Mouse (Mus musculus): Measurements from ENCODE around the gene Fem1a. TPM values are rescaled to one million over a fixed set of nuclear protein-coding genes. Genes with fewer than 3 reads are reported as not detected.

The Fem1a gene
- total and polyA plus RNA-seq, 3 experiments: 16.6 to 26.0 (median 17.5) TPM

- Histone ChIP-seq H3K4me2 (ENCODE audit: insufficient read depth, low read depth, poor library complexity, severe bottlenecking) (no peak overlapping the region), H3K4me1 (ENCODE audit: control insufficient read depth in 1 of 2, insufficient read depth in 2 of 2) (peaks cover 25 to 52% of the 10 kb centered on the region in 2 experiments), H3K27me3 (replicated peaks) (no peaks in the 10 kb centered on the region), H3K9ac (ENCODE audit: insufficient read depth, low read depth) (no peak overlapping the region), H3K27ac (ENCODE audit: insufficient read depth, low read depth) (no peak overlapping the region), H3K4me3 (replicated peaks in 1 of 3; ENCODE audit: low read depth in 2 of 3, low read length in 2 of 3, poor library complexity in 1 of 3) (no peak overlapping the region), H3K36me3 (replicated peaks in 1 of 2; ENCODE audit: control insufficient read depth in 1 of 2, insufficient read depth in 1 of 2, low read length in 1 of 2) (peaks cover 49 to 81% of the 10 kb centered on the region in 2 experiments), H3K79me2 (replicated peaks; ENCODE audit: control insufficient read depth, extremely low read depth, insufficient read depth, poor library complexity, severe bottlenecking) (no peaks in the 10 kb centered on the region), H3K9me3 (replicated peaks; ENCODE audit: low read length) (no peaks in the 10 kb centered on the region)
- no peak for DNase-seq (ENCODE audit: extremely low read depth)
- TF ChIP-seq USF2 (conservative IDR thresholded peaks at IDR 0.05; ENCODE audit: low read depth, low read length) (no peak), CHD2 (IDR thresholded peaks at IDR 0.05; ENCODE audit: low read length) (no peak), RCOR1 (conservative IDR thresholded peaks at IDR 0.05; ENCODE audit: low read depth, low read length) (no peak), HCFC1 (IDR thresholded peaks at IDR 0.05; ENCODE audit: low read depth, low read length) (no peak), BHLHE40 (IDR thresholded peaks at IDR 0.05; ENCODE audit: low read depth, low read length) (no peak), PAX5 (IDR thresholded peaks at IDR 0.05; ENCODE audit: low read length) (no peak), GABPA (IDR thresholded peaks at IDR 0.05; ENCODE audit: insufficient replicate concordance, low read depth, low read length) (no peak), CHD1 (IDR thresholded peaks at IDR 0.05; ENCODE audit: low read depth, low read length) (no peak), TCF12 (IDR thresholded peaks at IDR 0.05; ENCODE audit: low read depth, low read length) (no peak), MAX (IDR thresholded peaks at IDR 0.05; ENCODE audit: low read length) (no peak), ZC3H11A (IDR thresholded peaks at IDR 0.05; ENCODE audit: low read depth, low read length) (no peak), NRF1 (IDR thresholded peaks at IDR 0.05; ENCODE audit: low read depth, low read length) (no peak)
- in situ Hi-C loops (cut with MboI; ENCODE audit: low pct_ligation_motif_present, low pct_unique_long_range_greater_than_20kb, low sequenced_read_pairs): no loop called here
- dilution Hi-C loops (cut with MboI; ENCODE audit: extremely low pct_ligation_motif_present, extremely low pct_unique_long_range_greater_than_20kb, low sequenced_read_pairs): no loop called here
These were observed 26.2 kb downstream of the Fem1a start for GRCm38 (mm10) chr17:56282802-56283201.

GRCm38 (mm10) chr17:56283316-56283715 is 26.7 kb downstream of the Fem1a start:
- dilution Hi-C loops (cut with MboI; ENCODE audit: extremely low pct_ligation_motif_present, extremely low pct_unique_long_range_greater_than_20kb, low sequenced_read_pairs): no loop called here
- no peaks in the 10 kb centered on the region for H3K9me3 ChIP-seq (replicated peaks; ENCODE audit: low read length)

More at GRCm38 (mm10) chr17:56283316-56283715, 26.7 kb downstream of the Fem1a start:
- Histone ChIP-seq H3K27me3 (replicated peaks) (no peaks in the 10 kb centered on the region), H3K27ac (ENCODE audit: insufficient read depth, low read depth) (no peak overlapping the region), H3K9ac (ENCODE audit: insufficient read depth, low read depth) (no peak overlapping the region), H3K4me1 (ENCODE audit: control insufficient read depth in 1 of 2, insufficient read depth in 2 of 2) (peaks cover 26 to 52% of the 10 kb centered on the region in 2 experiments), H3K4me2 (ENCODE audit: insufficient read depth, low read depth, poor library complexity, severe bottlenecking) (no peak overlapping the region), H3K36me3 (replicated peaks in 1 of 2; ENCODE audit: control insufficient read depth in 1 of 2, insufficient read depth in 1 of 2, low read length in 1 of 2) (peaks cover 49 to 78% of the 10 kb centered on the region in 2 experiments), H3K4me3 (replicated peaks in 1 of 3; ENCODE audit: low read depth in 2 of 3, low read length in 2 of 3, poor library complexity in 1 of 3) (no peak overlapping the region), H3K79me2 (replicated peaks; ENCODE audit: control insufficient read depth, extremely low read depth, insufficient read depth, poor library complexity, severe bottlenecking) (no peaks in the 10 kb centered on the region)
- DNase-seq (ENCODE audit: extremely low read depth): no peak
- TF ChIP-seq RCOR1 (conservative IDR thresholded peaks at IDR 0.05; ENCODE audit: low read depth, low read length) (no peak), GABPA (IDR thresholded peaks at IDR 0.05; ENCODE audit: insufficient replicate concordance, low read depth, low read length) (no peak), SMC3 (IDR thresholded peaks at IDR 0.05; ENCODE audit: low read depth, low read length) (no peak), JUN (IDR thresholded peaks at IDR 0.05; ENCODE audit: insufficient read depth, low read depth, low read length) (no peak), TCF12 (IDR thresholded peaks at IDR 0.05; ENCODE audit: low read depth, low read length) (no peak), BHLHE40 (IDR thresholded peaks at IDR 0.05; ENCODE audit: low read depth, low read length) (no peak), MEF2A (IDR thresholded peaks at IDR 0.05; ENCODE audit: borderline replicate concordance, low read depth, low read length) (no peak), UBTF (IDR thresholded peaks at IDR 0.05; ENCODE audit: low read depth, low read length) (no peak), MAX (IDR thresholded peaks at IDR 0.05; ENCODE audit: low read length) (no peak), MAZ (IDR thresholded peaks at IDR 0.05; ENCODE audit: low read depth, low read length) (no peak), CHD1 (IDR thresholded peaks at IDR 0.05; ENCODE audit: low read depth, low read length) (no peak), NELFE (IDR thresholded peaks at IDR 0.05; ENCODE audit: low read depth, low read length) (no peak), POLR2A (IDR thresholded peaks at IDR 0.05; ENCODE audit: low read depth, low read length) (no peak), MXI1 (IDR thresholded peaks at IDR 0.05; ENCODE audit: low read depth, low read length) (no peak), USF1 (IDR thresholded peaks at IDR 0.05; ENCODE audit: low read depth, low read length) (no peak), MYC (IDR thresholded peaks at IDR 0.05; ENCODE audit: low read depth, low read length) (no peak), USF2 (conservative IDR thresholded peaks at IDR 0.05; ENCODE audit: low read depth, low read length) (no peak), ZMIZ1 (IDR thresholded peaks at IDR 0.05; ENCODE audit: low read depth, low read length) (no peak)
- in situ Hi-C loops (cut with MboI; ENCODE audit: low pct_ligation_motif_present, low pct_unique_long_range_greater_than_20kb, low sequenced_read_pairs): no loop called here
